In genomic region chr13:32169173-32169572, GRCm38 (mm10) we compare ENCODE assay signal across 7 mouse cellular contexts.
A peak's percentile ranks its signal among the peaks of the same experiment; 100 is the strongest.
DNase-seq lines count a peak whose midpoint lies in the region; ATAC-seq lines count a peak whose summit lies in the region.

No protein-coding gene starts in this region.

- no peak for ATAC-seq in frontal cortex, adult (ENCODE audit: low TSS enrichment)

- DNase-seq in MEL-GATA-1-ER (ENCODE audit: extremely low read depth, low read depth), result peak; percentile 63
- peak; percentile 60 for DNase-seq in embryo, embryonic 10.5 days (ENCODE audit: low spot score)
- peak; percentile 13 for DNase-seq in kidney, adult 18-20 months
- peak; percentile 76 for DNase-seq in lung, postnatal 36 days
- no peak for DNase-seq in right cerebral cortex, postnatal 25 days
- no peak for DNase-seq in testis, postnatal 14 days (ENCODE audit: low spot score)

Comparison
In these comparisons a context has a peak if more than half of its experiments do, and no peak if none do; other contexts are left out.
1. DNase-seq: peak in MEL-GATA-1-ER (single experiment), embryo, embryonic 10.5 days (single experiment), kidney, adult 18-20 months (single experiment) and lung, postnatal 36 days (single experiment); none in right cerebral cortex, postnatal 25 days (single experiment) and testis, postnatal 14 days (single experiment).